Mouse (Mus musculus) kidney, adult 2 months (tissue): ENCODE measurements around the gene Sult1a1. TPM values are rescaled to one million over a fixed set of nuclear protein-coding genes. Genes with fewer than 3 reads are reported as not detected.
A peak's percentile ranks its signal among the peaks of the same experiment; 100 is the strongest.
"Not testable (repeated sequence)": the region's sequence is repeated elsewhere in the genome, so short reads cannot be mapped to it uniquely, and the experiment has no call there.

Experiments
- DNase-seq: peaks from one replicate; pipeline ENCODE4 v3.0.0; 2021
- H3K27ac ChIP-seq: fragments of 200-500 bp; 2 replicates; pipeline ENCODE4 v1.5.1; 2012; ENCODE audit warnings: low read depth, low read length, control low read depth, inconsistent platforms; ENCODE audit not compliant: insufficient read depth
- H3K27me3 ChIP-seq: fragments of 200-500 bp; replicated peaks from 2 replicates; pipeline ENCODE4 v1.6.1; 2012; ENCODE audit warnings: mild to moderate bottlenecking, moderate library complexity, low read length, inconsistent platforms; ENCODE audit not compliant: control insufficient read depth, insufficient read depth
- H3K36me3 ChIP-seq: fragments of 200-500 bp; 2 replicates; pipeline ENCODE4 v1.6.1; 2012; ENCODE audit warnings: mild to moderate bottlenecking, moderate library complexity, low read length, inconsistent platforms; ENCODE audit not compliant: control insufficient read depth, insufficient read depth
- H3K4me1 ChIP-seq: fragments of 200-500 bp; 2 replicates; pipeline ENCODE4 v1.6.1; 2011; ENCODE audit warnings: low read length; ENCODE audit not compliant: control insufficient read depth, insufficient read depth
- H3K4me3 ChIP-seq: fragments of 200-500 bp; 2 replicates; pipeline ENCODE4 v1.5.1; 2011; ENCODE audit warnings: mild to moderate bottlenecking, low read depth, low read length, control low read depth; ENCODE audit not compliant: insufficient read depth
- CTCF ChIP-seq: fragments of 200-500 bp; conservative IDR thresholded peaks from 2 replicates; pipeline ENCODE4 v1.5.1; 2011; ENCODE audit warnings: low read depth, mild to moderate bottlenecking, control low read depth, low read length, moderate library complexity, mixed read lengths; ENCODE audit not compliant: insufficient read depth, insufficient read length
- POLR2A ChIP-seq: fragments of 200-500 bp; IDR thresholded peaks from one replicate; pipeline ENCODE4 v1.6.1; 2011; ENCODE audit warnings: low read depth, low read length, control low read depth
- WGBS: fragments of 180-500 bp; shearing (Covaris S2); methylation state at CpG from one replicate; pipeline ENCODE4 v1.1.7; 2018; 5-methylcytosine and 5-hydroxymethylcytosine counted together
- polyA plus RNA-seq: library from polyadenylated mRNA; depleted of rRNA; stranded (reverse); fragments of >200 nt; gene quantifications from 2 replicates; pipeline ENCODE4 v1.2.3, GENCODE M21; 2012

The Sult1a1 gene
- polyA plus RNA-seq, 1 experiment: 29.0 TPM

DNA sequence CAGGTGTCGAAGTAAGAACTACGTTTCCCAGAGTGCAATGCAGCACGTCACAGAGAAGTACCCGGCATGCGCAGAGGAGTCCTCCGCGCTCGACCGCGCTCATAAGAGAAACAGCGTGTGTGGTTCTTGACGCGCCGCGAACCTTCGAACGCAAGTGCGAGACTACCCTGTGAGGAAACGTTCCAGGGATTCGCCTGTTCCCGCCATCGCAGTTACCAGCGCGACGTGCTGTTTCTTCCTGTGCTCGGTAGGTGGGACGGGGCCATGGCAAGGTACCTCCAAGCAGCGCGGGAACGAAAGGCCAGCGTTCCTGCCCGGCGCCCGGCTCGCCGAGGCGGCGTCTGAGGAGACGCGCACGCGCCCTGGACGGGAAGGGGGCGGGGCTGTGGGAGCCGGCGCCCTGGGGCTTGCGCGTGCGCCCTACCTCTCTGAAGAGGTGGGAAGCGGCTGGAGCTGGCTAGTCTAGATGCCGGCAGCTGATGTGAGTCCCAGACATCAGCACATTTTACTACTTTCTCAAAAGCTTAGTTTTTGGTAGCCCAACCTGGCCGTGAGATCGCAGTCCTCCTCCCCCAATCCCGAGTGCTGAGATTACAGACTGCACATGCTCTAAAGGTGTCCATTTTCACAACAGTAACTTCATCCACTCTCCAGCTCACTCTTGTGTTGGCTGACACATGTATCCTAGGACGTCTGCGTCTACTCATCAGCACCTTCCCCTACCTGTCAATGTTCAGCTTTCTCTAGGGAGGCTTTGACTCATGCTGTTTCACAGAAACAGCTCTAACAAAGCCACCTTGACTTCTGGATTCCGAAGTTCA is 26.8 kb downstream of the Sult1a1 start, which contains the start of gene Sgf29:
Gene Sgf29, plus strand, starts transcription at position 79 of the 821 bp plus-strand sequence.
- 1% methylated on average over 57 of the region's 57 CpGs for WGBS
- Histone ChIP-seq H3K27ac (peak within 1 kb of the TSS; percentile 98), H3K36me3 (no peaks in the 10 kb centered on the region), H3K4me1 (no peaks in the 10 kb centered on the region; the same call in 1 of the 2 replicates), H3K4me3 (peak within 1 kb of the TSS; percentile 77), H3K27me3 (no peaks in the 10 kb centered on the region)
- TF ChIP-seq CTCF: no peak
- TF ChIP-seq POLR2A: peak; percentile 91
- DNase-seq: peak; percentile 96

DNA sequence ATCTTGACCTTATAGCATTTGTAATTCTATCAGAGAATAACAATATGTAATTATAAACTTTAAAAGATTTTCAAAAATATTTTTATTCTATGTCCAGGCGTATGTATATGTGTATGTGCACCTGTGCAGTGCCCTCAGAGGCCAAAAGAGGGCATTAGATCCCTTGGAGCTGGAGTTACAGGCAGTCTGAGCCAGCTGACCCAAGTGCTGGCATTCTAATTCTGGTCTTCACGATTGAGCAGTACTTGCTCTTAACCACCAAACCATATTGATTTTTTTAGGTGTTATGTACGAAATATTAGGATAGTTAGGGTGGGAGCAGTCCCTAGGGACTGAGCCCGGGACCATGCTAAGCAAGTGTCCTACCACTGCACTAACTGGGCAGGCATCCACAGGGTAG is 27.7 kb downstream of the Sult1a1 start:
- DNase-seq: no peak
- no peak for TF ChIP-seq POLR2A
- TF ChIP-seq CTCF: peak; percentile 36; the same call in 1 of the 2 replicates
- Histone ChIP-seq H3K4me1 (no peaks in the 10 kb centered on the region; the same call in 1 of the 2 replicates), H3K27ac (no peak overlapping the region), H3K36me3 (no peaks in the 10 kb centered on the region), H3K27me3 (no peaks in the 10 kb centered on the region), H3K4me3 (no peak overlapping the region)
- 71% methylated on average over 4 of the region's 4 CpGs for WGBS

DNA sequence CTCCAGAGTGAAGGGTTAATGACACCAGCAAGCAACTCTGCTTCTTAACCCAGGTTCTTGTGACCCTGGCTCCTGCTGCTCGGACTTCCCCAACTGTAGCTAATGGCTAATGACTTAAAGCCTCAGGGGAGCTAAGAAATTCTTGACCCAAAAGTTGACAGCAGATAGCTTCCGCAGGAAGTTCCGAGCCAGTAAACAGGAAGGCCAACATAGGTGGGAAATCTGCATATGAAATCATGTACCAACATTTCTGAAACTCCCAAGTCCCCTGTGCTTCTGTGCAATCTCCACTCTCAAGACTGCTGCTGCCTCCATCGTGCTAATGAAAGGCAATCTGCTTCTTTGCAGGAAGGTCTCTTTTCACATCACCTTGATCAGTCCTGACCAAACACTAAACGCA is 30.5 kb downstream of the Sult1a1 start:
- H3K36me3 ChIP-seq: no peaks in the 10 kb centered on the region
- peak; percentile 62 for DNase-seq
- H3K4me3 ChIP-seq: no peak overlapping the region
- no peaks in the 10 kb centered on the region; the same call in 1 of the 2 replicates for H3K4me1 ChIP-seq
- no peaks in the 10 kb centered on the region for H3K27me3 ChIP-seq
- TF ChIP-seq CTCF (no peak), POLR2A (no peak)
- WGBS: 47% methylated on average over 5 of the region's 5 CpGs
- H3K27ac ChIP-seq: peak overlapping the region; percentile 32; the same call in 1 of the 2 replicates

DNA sequence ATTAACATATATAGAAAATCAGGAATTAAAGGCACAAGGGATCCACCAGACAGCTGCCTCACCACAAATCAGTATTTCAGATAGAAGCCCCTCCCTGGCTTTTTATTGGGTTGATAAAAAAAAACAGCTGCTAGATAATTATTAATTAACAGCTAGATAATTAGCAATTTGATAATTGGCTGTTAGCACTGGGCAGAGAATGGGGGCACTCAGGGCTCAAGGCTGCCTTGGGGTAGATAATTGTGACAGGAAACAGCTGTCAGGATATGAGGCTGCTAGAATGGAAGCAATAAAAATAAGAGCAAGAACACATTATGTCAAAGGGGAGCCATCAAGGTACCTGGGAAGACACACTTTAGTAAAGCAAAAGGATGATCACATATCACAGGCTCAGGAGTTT is 31.3 kb downstream of the Sult1a1 start:
- TF ChIP-seq POLR2A (no peak), CTCF (no peak)
- Histone ChIP-seq H3K27ac (peak overlapping the region; percentile 19; the same call in 1 of the 2 replicates), H3K4me3 (no peak overlapping the region), H3K4me1 (no peaks in the 10 kb centered on the region; the same call in 1 of the 2 replicates), H3K36me3 (no peaks in the 10 kb centered on the region), H3K27me3 (no peaks in the 10 kb centered on the region)
- peak; percentile 28 for DNase-seq

DNA sequence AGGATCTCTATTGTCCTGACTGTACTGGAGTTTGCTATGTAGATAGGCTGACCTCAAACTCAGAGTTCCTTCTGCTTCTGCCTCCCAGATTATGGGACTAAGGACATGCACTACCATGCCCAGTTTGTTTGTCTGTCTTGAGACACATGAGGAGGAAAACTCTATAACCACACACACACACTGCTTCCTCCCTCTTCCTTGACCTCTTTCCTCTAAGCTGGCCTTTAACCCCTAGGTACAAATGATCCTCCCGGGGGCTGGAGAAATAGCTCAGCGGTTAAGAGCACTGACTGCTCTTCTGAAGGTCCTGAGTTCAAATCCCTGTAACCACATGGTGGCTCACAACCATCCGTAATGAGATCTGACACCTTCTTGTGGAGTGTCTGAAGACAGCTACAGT is 31.9 kb downstream of the Sult1a1 start:
- no peaks in the 10 kb centered on the region for H3K4me1 ChIP-seq
- 45% methylated on average over 3 of the region's 3 CpGs for WGBS
- no peak for DNase-seq
- H3K4me3 ChIP-seq: no peak overlapping the region
- TF ChIP-seq POLR2A (no peak), CTCF (no peak)
- H3K27ac ChIP-seq: peak overlapping the region; percentile 24; the same call in 1 of the 2 replicates
- H3K27me3 ChIP-seq: no peaks in the 10 kb centered on the region
- no peaks in the 10 kb centered on the region for H3K36me3 ChIP-seq

DNA sequence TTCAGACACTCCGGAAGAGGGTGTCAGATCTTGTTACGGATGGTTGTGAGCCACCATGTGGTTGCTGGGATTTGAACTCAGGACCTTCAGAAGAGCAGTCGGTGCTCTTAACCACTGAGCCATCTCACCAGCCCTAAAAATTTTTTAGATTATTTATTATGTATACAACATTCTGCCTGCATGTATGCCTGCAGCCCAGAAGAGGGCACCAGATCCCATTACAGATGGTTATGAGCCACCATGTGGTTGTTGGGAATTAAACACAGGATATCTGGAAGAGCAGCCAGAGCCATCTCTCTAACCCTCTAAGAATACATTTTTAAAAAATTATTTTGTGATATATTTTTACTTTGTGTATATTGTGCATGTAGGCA is 33.0 kb downstream of the Sult1a1 start:
- H3K36me3 ChIP-seq, H3K27me3 ChIP-seq, H3K4me3 ChIP-seq, H3K4me1 ChIP-seq, H3K27ac ChIP-seq: not testable (repeated sequence)
- TF ChIP-seq CTCF: peak; percentile 52
- 6% methylated on average over 3 of the region's 3 CpGs for WGBS
- DNase-seq: peak; percentile 58

DNA sequence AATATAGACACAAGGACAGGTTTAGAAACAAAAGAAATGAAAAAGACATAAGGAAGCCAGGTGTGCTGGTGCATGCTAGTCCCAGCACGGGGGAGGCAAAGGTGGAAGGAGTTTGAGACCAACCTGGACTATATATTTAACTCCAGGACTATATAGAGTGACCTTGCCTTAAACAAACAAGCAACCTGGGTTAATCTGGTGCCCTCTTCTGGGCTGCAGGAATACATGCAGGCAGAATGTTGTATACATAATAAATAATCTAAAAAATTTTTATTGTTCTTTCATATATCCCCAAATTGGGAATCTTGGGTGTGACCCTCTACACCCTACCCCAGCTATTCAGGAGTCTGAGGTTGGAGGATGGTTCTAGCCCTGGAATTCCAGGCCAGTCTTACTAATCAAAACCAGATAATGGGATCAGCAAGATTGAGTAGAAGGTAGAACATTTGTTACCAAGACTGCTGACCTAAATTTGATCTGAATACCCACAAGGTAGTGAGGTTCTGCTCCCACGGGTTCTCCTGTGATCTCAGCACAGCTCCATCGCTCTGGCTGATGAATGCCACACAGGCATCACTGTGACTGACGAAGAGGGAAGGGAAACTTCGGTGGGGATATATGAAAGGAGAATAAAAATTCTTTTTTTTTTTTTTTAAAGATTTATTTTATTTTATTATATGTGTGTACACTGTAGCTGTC is 33.5 kb downstream of the Sult1a1 start:
- Histone ChIP-seq H3K27ac (no peak overlapping the region), H3K27me3 (no peaks in the 10 kb centered on the region), H3K36me3 (no peaks in the 10 kb centered on the region), H3K4me3 (no peak overlapping the region), H3K4me1 (no peaks in the 10 kb centered on the region)
- no peak for TF ChIP-seq POLR2A
- no peak for TF ChIP-seq CTCF
- no peak for DNase-seq
- WGBS: 48% methylated on average over 5 of the region's 5 CpGs
